Mouse (Mus musculus): Measurements from ENCODE around the gene Zdhhc22. TPM values are rescaled to one million over a fixed set of nuclear protein-coding genes. Genes with fewer than 3 reads are reported as not detected.

Zdhhc22 gene
- 0.82 and 0.89 TPM in 2 replicates for polyA plus RNA-seq (2014; fragmentation: Nextera tagmentation; extraction: Ambion mirVana)

DNA sequence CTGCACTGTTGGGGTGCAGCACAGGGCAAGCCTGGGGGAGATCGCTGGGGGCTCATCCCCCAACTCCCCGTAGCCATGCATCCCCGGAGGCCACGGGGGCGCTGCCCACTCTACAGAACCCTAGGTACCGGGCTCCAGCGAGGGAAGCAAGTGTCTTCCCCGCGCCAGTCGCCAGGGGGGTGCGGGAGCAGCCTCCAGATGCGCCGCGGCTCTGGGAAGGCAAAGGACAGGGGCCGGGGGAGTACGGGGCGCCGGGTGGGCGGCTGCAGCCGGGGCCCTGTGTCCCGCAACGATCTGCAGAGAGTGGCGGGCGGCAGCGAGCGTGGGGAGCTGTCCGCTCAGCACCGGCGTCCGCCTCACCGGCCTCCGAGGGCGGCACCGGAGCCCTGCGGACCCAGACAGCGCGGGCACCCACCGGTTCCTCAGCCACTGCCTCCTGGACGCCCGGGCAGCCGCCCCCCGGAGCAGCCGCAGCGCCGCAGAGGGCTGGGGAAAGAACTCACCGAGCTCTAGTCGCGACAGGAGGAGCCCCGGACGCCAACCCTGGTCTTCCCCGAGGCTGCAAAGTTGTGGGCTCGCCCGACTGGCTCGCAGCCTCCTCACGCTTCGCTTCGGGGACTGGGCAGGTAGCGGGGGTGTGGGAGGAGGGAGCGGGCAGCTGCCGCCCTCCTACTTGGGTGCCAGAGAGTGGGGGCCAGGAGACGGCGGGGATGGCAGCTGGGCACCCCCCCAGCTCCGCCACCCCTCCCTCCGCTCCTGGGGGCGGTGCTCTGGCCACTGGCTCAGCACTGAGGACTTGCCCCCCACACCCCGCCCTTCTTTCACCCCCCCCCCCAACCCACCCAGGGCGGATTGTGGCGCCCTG lies at the start of gene Zdhhc22:
Zdhhc22 (minus strand) TSS at position 541 of the 865 bp plus-strand sequence.
- Histone ChIP-seq H3K4me3 (ENCODE audit: low read depth, low read length) (peak within 1 kb of the TSS; percentile 53), H3K4me2 (replicated peaks; ENCODE audit: low read depth, low read length) (peak within 1 kb of the TSS; percentile 82), H3K4me1 (replicated peaks; ENCODE audit: control insufficient read depth, insufficient read depth, low read length) (peaks cover 6% of the 10 kb centered on the region), H3K36me3 (ENCODE audit: control insufficient read depth, insufficient read depth, low read length) (no peaks in the 10 kb centered on the region), H3K9ac (ENCODE audit: low read depth, low read length) (peak within 1 kb of the TSS; percentile 70), H3K9me3 (ENCODE audit: control insufficient read depth, low read length) (no peaks in the 10 kb centered on the region), H3K27me3 (ENCODE audit: control insufficient read depth, insufficient read depth, low read length) (peaks cover 41% of the 10 kb centered on the region), H3K27ac (ENCODE audit: low read depth, low read length) (no peak within 1 kb of the TSS)
- DNase-seq (ENCODE audit: low spot score) (peak; percentile 84), ATAC-seq (ENCODE audit: low FRiP score) (peak; percentile 84)
- 1% methylated on average over 59 of the region's 68 CpGs for WGBS

DNA sequence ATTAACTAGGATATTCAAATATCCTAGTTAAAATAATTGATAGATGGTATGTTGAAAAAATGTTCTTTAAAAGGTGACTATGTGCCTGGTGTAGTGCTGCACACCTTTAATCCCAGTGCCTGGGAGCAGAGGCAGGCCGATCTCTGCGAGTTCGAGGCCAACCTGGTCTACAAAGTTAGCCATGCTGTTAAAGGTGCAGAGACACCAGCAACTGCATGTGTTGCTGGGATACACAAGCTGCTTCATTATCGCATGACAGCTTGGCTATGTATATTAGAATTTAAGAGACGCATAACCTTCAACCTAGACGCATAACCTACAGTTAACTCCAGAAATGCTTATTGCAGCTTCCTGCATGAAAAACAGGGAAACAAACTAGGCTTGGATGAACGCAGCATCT lies 46.4 kb upstream of the Zdhhc22 start:
- Histone ChIP-seq H3K4me1 (replicated peaks; ENCODE audit: control insufficient read depth, insufficient read depth, low read length) (no peaks in the 10 kb centered on the region), H3K4me2 (replicated peaks; ENCODE audit: low read depth, low read length) (no peak overlapping the region), H3K4me3 (ENCODE audit: low read depth, low read length) (no peak overlapping the region), H3K9ac (ENCODE audit: low read depth, low read length) (no peak overlapping the region), H3K27ac (ENCODE audit: low read depth, low read length) (no peak overlapping the region), H3K9me3 (ENCODE audit: control insufficient read depth, low read length) (no peaks in the 10 kb centered on the region), H3K36me3 (ENCODE audit: control insufficient read depth, insufficient read depth, low read length) (no peaks in the 10 kb centered on the region), H3K27me3 (ENCODE audit: control insufficient read depth, insufficient read depth, low read length) (no peaks in the 10 kb centered on the region)
- WGBS: 94% methylated on average over 7 of the region's 7 CpGs
- DNase-seq (ENCODE audit: low spot score) (no peak), ATAC-seq (ENCODE audit: low FRiP score) (no peak)

DNA sequence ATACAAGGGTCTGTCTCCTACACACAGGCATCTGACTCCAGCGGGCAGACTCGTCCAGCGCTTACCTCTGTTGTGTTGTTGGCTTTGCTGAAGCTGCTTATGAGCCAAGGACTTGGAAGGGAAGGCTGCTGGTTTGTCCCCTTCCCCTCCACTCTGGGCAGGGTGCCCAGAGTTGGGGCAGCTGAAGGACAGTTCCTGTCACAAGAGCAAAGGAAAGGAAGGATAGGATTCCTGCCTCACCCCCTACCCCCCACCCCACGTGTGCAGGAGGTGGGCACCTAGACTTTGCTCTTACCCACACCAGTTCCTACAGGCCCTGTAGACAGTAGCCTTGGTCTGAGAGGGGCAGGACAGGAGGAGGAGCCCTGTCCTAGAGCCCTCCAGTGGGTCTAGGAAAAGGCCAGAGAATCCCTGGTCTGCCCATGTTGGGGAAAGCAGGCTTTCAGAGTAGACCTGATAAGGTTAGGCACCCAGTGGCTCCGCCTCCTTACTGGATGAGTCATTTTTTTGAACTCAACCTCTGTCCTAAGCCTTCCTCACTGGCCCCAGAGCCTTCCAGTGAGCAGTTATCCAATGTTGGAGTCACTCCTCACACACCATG lies 41.0 kb upstream of the Zdhhc22 start:
- Histone ChIP-seq H3K9me3 (ENCODE audit: control insufficient read depth, low read length) (no peaks in the 10 kb centered on the region), H3K27me3 (ENCODE audit: control insufficient read depth, insufficient read depth, low read length) (peaks cover 8% of the 10 kb centered on the region), H3K4me1 (replicated peaks; ENCODE audit: control insufficient read depth, insufficient read depth, low read length) (peaks cover 4% of the 10 kb centered on the region; the same call in 1 of the 2 replicates), H3K4me3 (ENCODE audit: low read depth, low read length) (no peak overlapping the region), H3K4me2 (replicated peaks; ENCODE audit: low read depth, low read length) (no peak overlapping the region), H3K27ac (ENCODE audit: low read depth, low read length) (no peak overlapping the region), H3K9ac (ENCODE audit: low read depth, low read length) (no peak overlapping the region), H3K36me3 (ENCODE audit: control insufficient read depth, insufficient read depth, low read length) (no peaks in the 10 kb centered on the region)
- no peak for DNase-seq (ENCODE audit: low spot score)
- ATAC-seq (ENCODE audit: low FRiP score): no peak
- WGBS: 80% methylated on average over 5 of the region's 5 CpGs

DNA sequence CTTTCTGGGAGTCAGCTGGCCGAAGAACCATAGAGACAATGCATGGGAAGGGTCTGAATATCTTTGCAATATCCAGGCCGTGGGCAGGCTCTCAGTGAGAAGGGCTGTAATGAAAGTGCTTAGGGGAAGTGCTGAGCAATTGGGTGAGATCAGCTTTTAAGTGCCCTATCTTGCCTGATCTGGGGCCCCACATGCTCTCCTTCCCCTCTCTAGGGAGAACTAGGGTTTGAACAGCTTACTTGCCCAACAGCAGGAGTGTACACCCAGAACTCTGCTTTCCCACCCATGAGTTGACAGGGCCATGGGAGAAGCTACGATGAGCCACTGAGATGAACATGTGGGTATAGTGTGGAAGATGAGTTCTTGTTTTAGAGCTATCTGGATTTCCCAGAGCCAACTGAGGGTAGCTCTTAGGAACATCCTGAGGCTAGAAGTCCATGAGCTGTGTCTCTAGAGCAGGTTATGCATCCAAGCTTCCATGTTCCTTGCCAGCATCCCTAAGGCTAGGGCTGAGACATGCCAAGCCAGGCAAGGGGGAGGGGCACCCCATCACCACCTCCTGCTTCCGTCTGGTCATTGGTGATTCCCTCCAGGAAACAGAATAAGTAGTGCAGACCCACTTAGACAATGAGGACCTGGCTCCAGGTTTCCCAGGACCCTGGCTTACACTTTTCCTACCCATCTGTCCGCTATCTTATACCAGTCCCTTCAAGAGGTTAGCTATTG lies 39.2 kb upstream of the Zdhhc22 start:
- 66% methylated on average over 5 of the region's 5 CpGs for WGBS
- H3K4me3 ChIP-seq (ENCODE audit: low read depth, low read length): no peak overlapping the region
- H3K9me3 ChIP-seq (ENCODE audit: control insufficient read depth, low read length): no peaks in the 10 kb centered on the region

DNA sequence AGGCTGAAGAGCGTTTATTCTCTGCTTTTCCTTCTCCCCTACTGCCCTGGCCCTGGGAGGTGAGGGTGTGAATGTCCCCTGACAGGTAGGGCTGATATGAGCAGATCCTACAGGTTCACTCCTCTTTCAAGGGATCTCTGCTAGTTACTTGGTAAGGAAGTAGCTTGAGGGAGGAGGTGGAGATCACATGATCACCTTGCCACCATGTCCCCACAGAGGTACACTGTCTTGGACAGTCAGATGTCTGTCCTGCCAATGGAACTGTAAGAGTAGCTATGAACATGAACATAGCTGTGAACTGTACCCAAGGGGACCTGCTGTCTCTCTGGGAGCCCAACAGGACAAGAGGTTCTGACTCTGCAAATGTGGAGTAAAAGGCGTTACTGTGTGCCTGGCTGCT lies 37.8 kb upstream of the Zdhhc22 start:
- Histone ChIP-seq H3K27ac (ENCODE audit: low read depth, low read length) (no peak overlapping the region), H3K27me3 (ENCODE audit: control insufficient read depth, insufficient read depth, low read length) (peaks cover 8% of the 10 kb centered on the region), H3K4me3 (ENCODE audit: low read depth, low read length) (no peak overlapping the region), H3K9ac (ENCODE audit: low read depth, low read length) (no peak overlapping the region), H3K9me3 (ENCODE audit: control insufficient read depth, low read length) (no peaks in the 10 kb centered on the region), H3K4me2 (replicated peaks; ENCODE audit: low read depth, low read length) (no peak overlapping the region), H3K36me3 (ENCODE audit: control insufficient read depth, insufficient read depth, low read length) (no peaks in the 10 kb centered on the region), H3K4me1 (replicated peaks; ENCODE audit: control insufficient read depth, insufficient read depth, low read length) (peaks cover 4% of the 10 kb centered on the region; the same call in 1 of the 2 replicates)
- DNase-seq (ENCODE audit: low spot score): no peak
- WGBS: 71% methylated on average over 2 of the region's 2 CpGs
- no peak for ATAC-seq (ENCODE audit: low FRiP score)

More for the DNA sequence above, 39.2 kb upstream of the Zdhhc22 start:
- DNase-seq (ENCODE audit: low spot score): no peak
- Histone ChIP-seq H3K9ac (ENCODE audit: low read depth, low read length) (no peak overlapping the region), H3K27ac (ENCODE audit: low read depth, low read length) (no peak overlapping the region), H3K27me3 (ENCODE audit: control insufficient read depth, insufficient read depth, low read length) (peaks cover 8% of the 10 kb centered on the region), H3K4me1 (replicated peaks; ENCODE audit: control insufficient read depth, insufficient read depth, low read length) (peaks cover 4% of the 10 kb centered on the region; the same call in 1 of the 2 replicates), H3K36me3 (ENCODE audit: control insufficient read depth, insufficient read depth, low read length) (no peaks in the 10 kb centered on the region), H3K4me2 (replicated peaks; ENCODE audit: low read depth, low read length) (no peak overlapping the region)
- ATAC-seq (ENCODE audit: low FRiP score): no peak

DNA sequence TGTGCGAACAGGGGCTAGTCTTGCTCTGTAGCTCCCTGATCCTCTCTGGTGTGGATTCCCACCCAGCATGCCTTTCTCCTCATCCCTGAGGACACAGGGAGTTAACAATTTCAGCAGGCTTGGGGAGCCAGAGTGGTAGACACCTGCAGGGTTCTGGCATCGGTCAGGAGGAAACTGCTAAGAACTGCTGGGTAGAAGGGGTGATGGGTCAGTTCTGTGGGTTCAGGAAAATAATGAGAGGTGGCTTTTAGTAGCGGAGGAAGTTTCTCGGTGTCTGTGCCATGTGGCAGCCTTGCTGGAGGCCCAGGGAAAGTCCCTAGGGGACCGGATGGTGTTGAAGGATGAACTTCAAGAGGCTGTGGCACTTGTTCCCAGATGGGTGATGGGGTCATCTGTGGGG lies 37.2 kb upstream of the Zdhhc22 start:
- Histone ChIP-seq H3K4me3 (ENCODE audit: low read depth, low read length) (no peak overlapping the region), H3K9me3 (ENCODE audit: control insufficient read depth, low read length) (no peaks in the 10 kb centered on the region), H3K27me3 (ENCODE audit: control insufficient read depth, insufficient read depth, low read length) (peaks cover 8% of the 10 kb centered on the region), H3K27ac (ENCODE audit: low read depth, low read length) (no peak overlapping the region), H3K4me1 (replicated peaks; ENCODE audit: control insufficient read depth, insufficient read depth, low read length) (peaks cover 4% of the 10 kb centered on the region; the same call in 1 of the 2 replicates), H3K4me2 (replicated peaks; ENCODE audit: low read depth, low read length) (no peak overlapping the region), H3K36me3 (ENCODE audit: control insufficient read depth, insufficient read depth, low read length) (no peaks in the 10 kb centered on the region), H3K9ac (ENCODE audit: low read depth, low read length) (no peak overlapping the region)
- 44% methylated on average over 5 of the region's 5 CpGs for WGBS
- no peak for ATAC-seq (ENCODE audit: low FRiP score)
- DNase-seq (ENCODE audit: low spot score): no peak

DNA sequence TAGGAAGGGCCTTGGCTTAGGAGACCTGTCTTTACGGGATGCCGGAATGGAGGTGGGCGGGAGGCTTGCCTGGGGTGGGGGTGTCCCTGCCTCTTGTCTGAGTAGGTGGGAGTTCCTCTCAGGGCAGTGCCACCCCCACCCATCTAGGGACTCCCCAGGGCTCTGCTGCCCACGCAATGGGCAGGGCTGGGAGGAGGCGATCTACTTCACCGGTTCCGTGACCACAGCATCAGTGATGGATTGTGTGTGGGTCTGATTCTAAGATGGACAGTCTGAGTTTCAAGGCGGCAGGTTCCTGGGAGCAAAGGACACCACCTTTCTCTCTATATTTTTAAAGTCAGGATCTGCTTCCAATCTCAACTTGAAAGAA lies 36.6 kb upstream of the Zdhhc22 start:
- WGBS: 15% methylated on average over 8 of the region's 8 CpGs
- peak overlapping the region; percentile 45; the same call in 1 of the 2 replicates for H3K9ac ChIP-seq (ENCODE audit: low read depth, low read length)
- H3K4me3 ChIP-seq (ENCODE audit: low read depth, low read length): peak overlapping the region; percentile 36
- peaks cover 8% of the 10 kb centered on the region for H3K27me3 ChIP-seq (ENCODE audit: control insufficient read depth, insufficient read depth, low read length)
- H3K36me3 ChIP-seq (ENCODE audit: control insufficient read depth, insufficient read depth, low read length): no peaks in the 10 kb centered on the region
- ATAC-seq (ENCODE audit: low FRiP score): peak; percentile 27
- no peak overlapping the region for H3K27ac ChIP-seq (ENCODE audit: low read depth, low read length)
- H3K4me1 ChIP-seq (replicated peaks; ENCODE audit: control insufficient read depth, insufficient read depth, low read length): peaks cover 4% of the 10 kb centered on the region; the same call in 1 of the 2 replicates
- DNase-seq (ENCODE audit: low spot score): no peak
- peak overlapping the region; percentile 67 for H3K4me2 ChIP-seq (replicated peaks; ENCODE audit: low read depth, low read length)
- H3K9me3 ChIP-seq (ENCODE audit: control insufficient read depth, low read length): no peaks in the 10 kb centered on the region

DNA sequence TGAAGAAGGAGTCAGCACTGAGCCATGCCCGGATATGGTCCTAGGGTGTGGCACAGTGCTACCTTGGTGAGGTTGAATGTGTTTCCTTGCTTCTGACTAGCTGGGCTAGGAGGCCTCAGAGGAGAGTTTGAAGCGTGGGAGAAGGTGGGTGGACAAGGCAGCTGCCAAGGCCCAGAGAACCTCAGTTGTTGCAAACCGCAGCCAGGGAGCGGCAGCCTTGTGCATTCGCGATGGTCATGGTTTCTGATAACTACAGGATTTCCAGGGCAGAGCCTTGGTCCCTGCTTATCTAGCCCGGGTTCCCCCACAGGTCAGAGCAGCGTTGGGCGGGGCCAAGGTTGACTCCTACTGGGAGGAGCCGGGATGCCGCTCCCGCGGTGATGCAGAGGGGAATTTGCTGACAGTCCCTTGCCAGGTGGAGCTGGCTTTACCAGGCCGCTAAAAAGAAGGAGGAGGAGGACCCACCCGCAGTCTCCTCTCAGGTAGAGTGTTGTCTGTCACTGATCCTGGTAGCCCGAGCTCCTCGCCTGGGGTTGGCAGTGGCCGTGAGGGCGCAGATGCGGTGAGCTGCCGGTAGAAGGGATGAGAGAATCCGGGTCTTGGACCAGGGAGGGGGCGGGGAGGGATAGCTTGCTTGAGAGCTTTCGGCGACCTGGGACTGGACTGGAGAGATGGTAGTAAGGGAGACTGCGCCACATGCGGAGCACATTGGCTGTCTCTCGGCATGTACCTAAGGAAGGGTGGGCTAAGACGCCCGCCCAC lies 36.1 kb upstream of the Zdhhc22 start:
- Histone ChIP-seq H3K4me1 (replicated peaks; ENCODE audit: control insufficient read depth, insufficient read depth, low read length) (peaks cover 4% of the 10 kb centered on the region; the same call in 1 of the 2 replicates), H3K9ac (ENCODE audit: low read depth, low read length) (peak overlapping the region; percentile 45; the same call in 1 of the 2 replicates), H3K36me3 (ENCODE audit: control insufficient read depth, insufficient read depth, low read length) (no peaks in the 10 kb centered on the region), H3K4me2 (replicated peaks; ENCODE audit: low read depth, low read length) (peak overlapping the region; percentile 67), H3K9me3 (ENCODE audit: control insufficient read depth, low read length) (no peaks in the 10 kb centered on the region), H3K4me3 (ENCODE audit: low read depth, low read length) (peak overlapping the region; percentile 36), H3K27ac (ENCODE audit: low read depth, low read length) (no peak overlapping the region), H3K27me3 (ENCODE audit: control insufficient read depth, insufficient read depth, low read length) (peaks cover 8% of the 10 kb centered on the region)
- 5% methylated on average over 30 of the region's 30 CpGs for WGBS
- peak; percentile 55 for DNase-seq (ENCODE audit: low spot score)
- peak; percentile 72 for ATAC-seq (ENCODE audit: low FRiP score)
